Mouse (Mus musculus): ENCODE measurements around the gene Fam114a1. TPM values are rescaled to one million over a fixed set of nuclear protein-coding genes. Genes with fewer than 3 reads are reported as not detected.

Fam114a1 gene
- polyA plus RNA-seq, 2 experiments, result 51.7 to 71.7 TPM

GRCm38 (mm10) chr5:65019823-65020222, 50.0 kb downstream of the Fam114a1 start:
- TF ChIP-seq POLR2A (IDR thresholded peaks at IDR 0.05; ENCODE audit: borderline replicate concordance, extremely low read depth, insufficient read depth, insufficient read length), result no peak
- ATAC-seq (ENCODE audit: low FRiP score, low read depth), result no peak
- Histone ChIP-seq H3K4me3 (replicated peaks; ENCODE audit: low read length) (no peak overlapping the region), H3K4me1 (ENCODE audit: control insufficient read depth, insufficient read depth, low read length) (no peaks in the 10 kb centered on the region), H3K4me2 (replicated peaks; ENCODE audit: low read depth, low read length, severe bottlenecking) (no peak overlapping the region), H3K27me3 (ENCODE audit: control insufficient read depth, insufficient read depth, low read length) (no peaks in the 10 kb centered on the region), H3K9me3 (ENCODE audit: control insufficient read depth, low read length) (no peaks in the 10 kb centered on the region), H3K36me3 (ENCODE audit: control insufficient read depth, insufficient read depth, low read length) (peaks cover 62% of the 10 kb centered on the region), H3K27ac (replicated peaks; ENCODE audit: low read depth, low read length) (no peak overlapping the region), H3K9ac (ENCODE audit: low read depth, low read length, severe bottlenecking) (no peak overlapping the region)
- WGBS, result 48% methylated on average over 7 of the region's 7 CpGs
- peak; percentile 37 for DNase-seq (ENCODE audit: low spot score)

- Histone ChIP-seq H3K4me2 (replicated peaks; ENCODE audit: low read depth, low read length, severe bottlenecking) (no peak overlapping the region), H3K27ac (replicated peaks; ENCODE audit: low read depth, low read length) (no peak overlapping the region), H3K27me3 (ENCODE audit: control insufficient read depth, insufficient read depth, low read length) (no peaks in the 10 kb centered on the region), H3K9ac (ENCODE audit: low read depth, low read length, severe bottlenecking) (no peak overlapping the region), H3K36me3 (ENCODE audit: control insufficient read depth, insufficient read depth, low read length) (peaks cover 46% of the 10 kb centered on the region), H3K9me3 (ENCODE audit: control insufficient read depth, low read length) (no peaks in the 10 kb centered on the region), H3K4me1 (ENCODE audit: control insufficient read depth, insufficient read depth, low read length) (no peaks in the 10 kb centered on the region), H3K4me3 (replicated peaks; ENCODE audit: low read length) (no peak overlapping the region)
- 94% methylated on average over 4 of the region's 4 CpGs for WGBS
- DNase-seq (ENCODE audit: low spot score) (no peak), ATAC-seq (ENCODE audit: low FRiP score, low read depth) (no peak)
- TF ChIP-seq POLR2A (IDR thresholded peaks at IDR 0.05; ENCODE audit: borderline replicate concordance, extremely low read depth, insufficient read depth, insufficient read length), result no peak
These were observed 52.1 kb downstream of the Fam114a1 start for GRCm38 (mm10) chr5:65022006-65022405.

GRCm38 (mm10) chr5:65024641-65025040, 54.8 kb downstream of the Fam114a1 start:
- 0 out of 2 replicates have a peak, but pooled peaks cover 3% of the 10 kb centered on the region for H3K4me1 ChIP-seq (ENCODE audit: control insufficient read depth, insufficient read depth, low read length)
- DNase-seq (ENCODE audit: low spot score), result no peak
- peaks cover 51% of the 10 kb centered on the region for H3K36me3 ChIP-seq (ENCODE audit: control insufficient read depth, insufficient read depth, low read length)
- H3K4me3 ChIP-seq (replicated peaks; ENCODE audit: low read length), result no peak overlapping the region
- no peak for ATAC-seq (ENCODE audit: low FRiP score, low read depth)
- no peaks in the 10 kb centered on the region for H3K9me3 ChIP-seq (ENCODE audit: control insufficient read depth, low read length)
- WGBS, result 84% methylated on average over 2 of the region's 2 CpGs
- no peak overlapping the region for H3K9ac ChIP-seq (ENCODE audit: low read depth, low read length, severe bottlenecking)
- no peak for TF ChIP-seq POLR2A (IDR thresholded peaks at IDR 0.05; ENCODE audit: borderline replicate concordance, extremely low read depth, insufficient read depth, insufficient read length)
- H3K27ac ChIP-seq (replicated peaks; ENCODE audit: low read depth, low read length), result no peak overlapping the region
- H3K27me3 ChIP-seq (ENCODE audit: control insufficient read depth, insufficient read depth, low read length), result no peaks in the 10 kb centered on the region
- no peak overlapping the region for H3K4me2 ChIP-seq (replicated peaks; ENCODE audit: low read depth, low read length, severe bottlenecking)

- ATAC-seq (ENCODE audit: low FRiP score, low read depth) (no peak), DNase-seq (ENCODE audit: low spot score) (no peak)
- Histone ChIP-seq H3K27me3 (ENCODE audit: control insufficient read depth, insufficient read depth, low read length) (no peaks in the 10 kb centered on the region), H3K4me2 (replicated peaks; ENCODE audit: low read depth, low read length, severe bottlenecking) (no peak overlapping the region), H3K36me3 (ENCODE audit: control insufficient read depth, insufficient read depth, low read length) (peaks cover 64% of the 10 kb centered on the region), H3K9me3 (ENCODE audit: control insufficient read depth, low read length) (no peaks in the 10 kb centered on the region), H3K4me3 (replicated peaks; ENCODE audit: low read length) (no peak overlapping the region), H3K9ac (ENCODE audit: low read depth, low read length, severe bottlenecking) (no peak overlapping the region), H3K27ac (replicated peaks; ENCODE audit: low read depth, low read length) (no peak overlapping the region), H3K4me1 (ENCODE audit: control insufficient read depth, insufficient read depth, low read length) (0 out of 2 replicates have a peak, but pooled peaks cover 3% of the 10 kb centered on the region)
- no peak for TF ChIP-seq POLR2A (IDR thresholded peaks at IDR 0.05; ENCODE audit: borderline replicate concordance, extremely low read depth, insufficient read depth, insufficient read length)
- WGBS, result 27% methylated on average over 6 of the region's 6 CpGs
These were observed 56.0 kb downstream of the Fam114a1 start for GRCm38 (mm10) chr5:65025916-65026315.

DNA sequence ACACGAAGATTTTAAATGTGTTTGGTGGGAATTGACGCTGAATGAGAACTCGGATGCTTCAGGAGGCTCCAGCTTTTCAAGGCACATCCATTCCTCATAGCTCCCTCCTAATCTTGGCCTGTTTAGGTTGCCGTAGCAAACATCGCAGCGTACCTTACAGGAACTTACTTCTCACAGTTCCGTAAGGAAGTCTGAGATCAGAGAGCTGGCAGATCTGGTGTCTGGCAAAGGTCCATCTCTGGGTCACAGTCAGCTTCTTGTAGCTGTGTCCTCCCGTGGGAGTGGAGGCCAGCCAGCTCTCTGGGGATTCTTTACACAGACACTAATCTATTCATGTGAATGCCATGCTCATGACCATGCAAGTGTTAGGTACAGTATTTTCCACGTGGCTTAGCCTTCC, 56.9 kb downstream of the Fam114a1 start:
- H3K27ac ChIP-seq (replicated peaks; ENCODE audit: low read depth, low read length), result no peak overlapping the region
- 0 out of 2 replicates have a peak, but pooled peaks cover 3% of the 10 kb centered on the region for H3K4me1 ChIP-seq (ENCODE audit: control insufficient read depth, insufficient read depth, low read length)
- H3K4me2 ChIP-seq (replicated peaks; ENCODE audit: low read depth, low read length, severe bottlenecking), result no peak overlapping the region
- ATAC-seq (ENCODE audit: low FRiP score, low read depth), result no peak
- no peaks in the 10 kb centered on the region for H3K9me3 ChIP-seq (ENCODE audit: control insufficient read depth, low read length)
- 79% methylated on average over 9 of the region's 9 CpGs for WGBS
- no peak for TF ChIP-seq POLR2A (IDR thresholded peaks at IDR 0.05; ENCODE audit: borderline replicate concordance, extremely low read depth, insufficient read depth, insufficient read length)
- H3K36me3 ChIP-seq (ENCODE audit: control insufficient read depth, insufficient read depth, low read length), result peaks cover 65% of the 10 kb centered on the region
- no peak overlapping the region for H3K9ac ChIP-seq (ENCODE audit: low read depth, low read length, severe bottlenecking)
- no peak overlapping the region for H3K4me3 ChIP-seq (replicated peaks; ENCODE audit: low read length)
- no peak for DNase-seq (ENCODE audit: low spot score)
- no peaks in the 10 kb centered on the region for H3K27me3 ChIP-seq (ENCODE audit: control insufficient read depth, insufficient read depth, low read length)

- no peaks in the 10 kb centered on the region for H3K9me3 ChIP-seq (ENCODE audit: control insufficient read depth, low read length)
- H3K9ac ChIP-seq (ENCODE audit: low read depth, low read length, severe bottlenecking), result no peak overlapping the region
- 0 out of 2 replicates have a peak, but pooled peaks cover 3% of the 10 kb centered on the region for H3K4me1 ChIP-seq (ENCODE audit: control insufficient read depth, insufficient read depth, low read length)
- ATAC-seq (ENCODE audit: low FRiP score, low read depth) (no peak), DNase-seq (ENCODE audit: low spot score) (no peak)
- 52% methylated on average over 9 of the region's 9 CpGs for WGBS
- no peak overlapping the region for H3K27ac ChIP-seq (replicated peaks; ENCODE audit: low read depth, low read length)
- H3K4me2 ChIP-seq (replicated peaks; ENCODE audit: low read depth, low read length, severe bottlenecking), result no peak overlapping the region
- no peak overlapping the region for H3K4me3 ChIP-seq (replicated peaks; ENCODE audit: low read length)
- no peak for TF ChIP-seq POLR2A (IDR thresholded peaks at IDR 0.05; ENCODE audit: borderline replicate concordance, extremely low read depth, insufficient read depth, insufficient read length)
- H3K27me3 ChIP-seq (ENCODE audit: control insufficient read depth, insufficient read depth, low read length), result no peaks in the 10 kb centered on the region
- peaks cover 64% of the 10 kb centered on the region for H3K36me3 ChIP-seq (ENCODE audit: control insufficient read depth, insufficient read depth, low read length)
These were observed 58.1 kb downstream of the Fam114a1 start for GRCm38 (mm10) chr5:65028019-65028418.
